Comparison of ENCODE assay signal across 1 mouse cellular context in genomic region chr1:191054870-191055532, GRCm38 (mm10).
TF ChIP-seq lines count a peak whose summit lies in the region.

No protein-coding gene starts in this region.

TF ChIP-seq in MEL, 35 proteins besides CTCF, POLR2A, EP300 and RAD21 (continued from another document):
- TF ChIP-seq JUND (IDR thresholded peaks at IDR 0.05; ENCODE audit: low read depth, low read length) (0 out of 2 replicates have a peak, but pooled peaks have one; percentile 31), ELF1 (IDR thresholded peaks at IDR 0.05; ENCODE audit: low read depth, low read length) (peak; percentile 8; the same call in 1 of the 2 replicates), SMC3 (IDR thresholded peaks at IDR 0.05; ENCODE audit: low read depth, low read length) (peak; percentile 48), ZC3H11A (IDR thresholded peaks at IDR 0.05; ENCODE audit: low read depth, low read length) (peak; percentile 30), MAX (IDR thresholded peaks at IDR 0.05; ENCODE audit: low read length) (peak; percentile 87), SIN3A (IDR thresholded peaks at IDR 0.05; ENCODE audit: low read length) (peak; percentile 94), RCOR1 (IDR thresholded peaks at IDR 0.05; ENCODE audit: low read depth, low read length) (0 out of 2 replicates have a peak, but pooled peaks have one; percentile 31), CHD2 (IDR thresholded peaks at IDR 0.05; ENCODE audit: low read length) (no peak), ZNF384 (IDR thresholded peaks at IDR 0.05; ENCODE audit: low read depth, low read length) (no peak), UBTF (IDR thresholded peaks at IDR 0.05; ENCODE audit: borderline replicate concordance, insufficient read depth, low read depth, low read length) (no peak)
TF ChIP-seq in MEL: peak in this region for 21.
